Mouse (Mus musculus) bone marrow, adult 2 months (tissue): Measurements from ENCODE around the gene Bcl2l12. TPM values are rescaled to one million over a fixed set of nuclear protein-coding genes. Genes with fewer than 3 reads are reported as not detected.

Experiments used
- H3K27ac ChIP-seq: fragments of 200-500 bp; 2 replicates; pipeline ENCODE4 v1.5.1; 2012; ENCODE audit warnings: low read depth, mild to moderate bottlenecking, control low read depth, inconsistent platforms, low read length; ENCODE audit not compliant: control insufficient read depth, poor library complexity, insufficient read depth
- H3K4me1 ChIP-seq: fragments of 200-500 bp; 2 replicates; pipeline ENCODE4 v1.6.1; 2011; ENCODE audit warnings: low read length; ENCODE audit not compliant: control insufficient read depth, insufficient read depth
- H3K4me3 ChIP-seq: fragments of 200-500 bp; replicated peaks from 2 replicates; pipeline ENCODE3; 2011; ENCODE audit warnings: mild to moderate bottlenecking, low read depth, low read length, control low read depth; ENCODE audit not compliant: control insufficient read depth
- CTCF ChIP-seq: fragments of 200-500 bp; IDR thresholded peaks from 2 replicates; pipeline ENCODE4 v1.5.1; 2011; ENCODE audit warnings: low read length, control low read depth; ENCODE audit not compliant: control insufficient read depth, insufficient read depth
- POLR2A ChIP-seq: fragments of 200-500 bp; IDR thresholded peaks from 2 replicates; pipeline ENCODE4 v1.6.1; 2011; ENCODE audit warnings: low read depth, mild to moderate bottlenecking, control low read depth, low read length, borderline replicate concordance; ENCODE audit not compliant: control insufficient read depth
- WGBS: fragments of 180-500 bp; shearing (Covaris S2); methylation state at CpG from one replicate; pipeline ENCODE4 v1.1.7; 2018; 5-methylcytosine and 5-hydroxymethylcytosine counted together
- polyA plus RNA-seq: library from polyadenylated mRNA; stranded (reverse); fragments of >200 nt; gene quantifications from 2 replicates; pipeline ENCODE4 v1.2.4, GENCODE M21; 2011; ENCODE audit warnings: low replicate concordance; ENCODE audit not compliant: missing spikeins, insufficient read depth, insufficient read length

The Bcl2l12 gene
- polyA plus RNA-seq, 1 experiment, result 40.8 TPM

GRCm38 (mm10) chr7:44981539-44981938 lies 17.0 kb downstream of the Bcl2l12 start:
- WGBS, result 87% methylated on average over 8 of the region's 8 CpGs
- no peaks in the 10 kb centered on the region for H3K4me1 ChIP-seq
- TF ChIP-seq CTCF (no peak), POLR2A (no peak)

GRCm38 (mm10) chr7:44978300-44978699 lies 20.2 kb downstream of the Bcl2l12 start:
- no peak overlapping the region for H3K4me3 ChIP-seq
- TF ChIP-seq CTCF (no peak), POLR2A (no peak)
- WGBS, result 83% methylated on average over 3 of the region's 3 CpGs
- H3K27ac ChIP-seq, result no peak overlapping the region
- H3K4me1 ChIP-seq, result no peaks in the 10 kb centered on the region

More at GRCm38 (mm10) chr7:44981539-44981938, 17.0 kb downstream of the Bcl2l12 start:
- Histone ChIP-seq H3K27ac (no peak overlapping the region), H3K4me3 (no peak overlapping the region)

DNA sequence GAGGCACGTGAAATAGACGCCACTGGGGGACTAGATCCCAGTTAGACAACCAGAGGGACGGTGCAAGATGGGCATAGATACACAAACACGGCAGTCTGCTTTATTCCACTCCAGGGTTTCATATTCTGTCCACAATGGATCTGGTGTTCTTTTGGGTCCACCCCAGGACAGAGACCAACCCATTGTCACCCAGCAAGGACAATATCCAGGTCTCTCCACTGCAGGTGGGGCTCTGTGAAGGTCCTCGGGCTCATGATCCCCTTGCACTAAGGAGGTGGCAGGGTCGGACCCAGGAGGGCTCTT lies 23.4 kb downstream of the Bcl2l12 start:
- Histone ChIP-seq H3K4me3 (no peak overlapping the region), H3K4me1 (peaks cover 1% of the 10 kb centered on the region; the same call in 1 of the 2 replicates), H3K27ac (no peak overlapping the region)
- WGBS, result 48% methylated on average over 6 of the region's 6 CpGs
- no peak for TF ChIP-seq CTCF
- no peak for TF ChIP-seq POLR2A

GRCm38 (mm10) chr7:44974383-44975116 lies 24.0 kb downstream of the Bcl2l12 start, which contains the start of gene Cpt1c:
Cpt1c (minus strand) TSS chr7:44974851.
- H3K4me1 ChIP-seq, result peaks cover 1% of the 10 kb centered on the region; the same call in 1 of the 2 replicates

DNA sequence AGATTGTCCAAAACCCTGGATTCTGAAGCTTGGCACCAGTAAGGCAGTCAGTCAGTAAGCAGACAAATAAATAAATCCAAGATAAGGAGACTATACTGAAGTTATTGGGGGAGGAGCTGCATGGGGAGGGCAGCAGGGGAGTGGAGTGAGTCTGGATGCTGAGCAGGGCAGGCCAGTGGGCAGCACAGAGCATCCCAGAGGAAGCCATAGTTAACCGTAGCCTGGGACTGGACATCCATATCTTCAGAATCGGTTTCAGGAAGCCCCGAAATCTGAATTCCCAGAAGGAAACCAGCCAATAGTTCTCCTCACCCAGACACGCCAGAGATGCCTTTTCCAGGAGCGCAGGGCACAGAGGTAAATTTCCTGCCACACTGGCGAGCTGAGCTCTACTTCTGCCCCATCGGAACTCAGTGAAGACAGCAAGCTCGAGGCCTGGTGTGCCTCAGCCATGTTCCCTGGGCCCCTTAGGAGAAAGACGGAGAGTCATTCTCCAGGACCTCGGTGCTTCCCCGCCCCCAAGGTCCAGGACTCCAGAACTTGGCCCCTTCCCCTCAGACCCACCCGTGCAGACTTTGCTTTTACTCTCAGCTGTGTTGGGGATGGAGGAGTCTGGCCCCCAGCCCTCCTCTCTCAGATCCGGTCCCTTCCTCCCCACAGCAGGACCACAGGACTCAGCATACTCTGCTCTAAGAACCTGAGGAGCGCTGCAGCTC lies 24.9 kb downstream of the Bcl2l12 start:
- TF ChIP-seq CTCF, result no peak
- no peak for TF ChIP-seq POLR2A
- Histone ChIP-seq H3K27ac (no peak overlapping the region), H3K4me1 (peaks cover 1% of the 10 kb centered on the region; the same call in 1 of the 2 replicates), H3K4me3 (no peak overlapping the region)
- WGBS, result 69% methylated on average over 14 of the region's 14 CpGs

More at GRCm38 (mm10) chr7:44974383-44975116, 24.0 kb downstream of the Bcl2l12 start, which contains the start of gene Cpt1c:
- 10% methylated on average over 22 of the region's 22 CpGs for WGBS
- Histone ChIP-seq H3K4me3 (peak within 1 kb of the TSS; percentile 37), H3K27ac (peak within 1 kb of the TSS; percentile 18)
- no peak for TF ChIP-seq CTCF
- no peak for TF ChIP-seq POLR2A

- no peak overlapping the region for H3K27ac ChIP-seq
- peaks cover 1% of the 10 kb centered on the region; the same call in 1 of the 2 replicates for H3K4me1 ChIP-seq
- no peak overlapping the region for H3K4me3 ChIP-seq
- TF ChIP-seq CTCF, result no peak
- TF ChIP-seq POLR2A, result no peak
- WGBS, result 65% methylated on average over 7 of the region's 7 CpGs
These were observed 27.4 kb downstream of the Bcl2l12 start for GRCm38 (mm10) chr7:44971142-44971541.

- Histone ChIP-seq H3K27ac (no peak overlapping the region), H3K4me1 (peaks cover 1% of the 10 kb centered on the region; the same call in 1 of the 2 replicates), H3K4me3 (peak overlapping the region; percentile 60)
- no peak for TF ChIP-seq CTCF
- TF ChIP-seq POLR2A, result no peak
- under 1% methylated on average over 36 of the region's 36 CpGs for WGBS
These were observed 28.3 kb downstream of the Bcl2l12 start for GRCm38 (mm10) chr7:44970231-44970691.

- WGBS, result 80% methylated on average over 15 of the region's 15 CpGs
- Histone ChIP-seq H3K4me1 (peaks cover 1% of the 10 kb centered on the region; the same call in 1 of the 2 replicates), H3K4me3 (no peak overlapping the region), H3K27ac (no peak overlapping the region)
- no peak for TF ChIP-seq CTCF
These were observed 31.9 kb downstream of the Bcl2l12 start for GRCm38 (mm10) chr7:44966638-44967037.
